Mouse (Mus musculus) heart, embryonic 15.5 days (tissue): ENCODE measurements around the gene Clec1a. TPM values are rescaled to one million over a fixed set of nuclear protein-coding genes. Genes with fewer than 3 reads are reported as not detected.

Experiments used
- ATAC-seq: fragments of 200-750 bp; cut with Nextera tagmentation; replicated peaks from 2 replicates; pipeline ENCODE4 v1.8.0; 2017; ENCODE audit warnings: low read depth, moderate TSS enrichment; ENCODE audit not compliant: insufficient number of reproducible peaks, insufficient read depth, low FRiP score
- H3K27ac ChIP-seq: fragments of 300-500 bp; sonication (generic); 2 replicates; pipeline ENCODE4 v1.5.1; 2015; ENCODE audit warnings: mild to moderate bottlenecking, inconsistent platforms
- H3K27me3 ChIP-seq: fragments of 300-500 bp; sonication (generic); 2 replicates; pipeline ENCODE4 v1.6.1; 2015; ENCODE audit warnings: inconsistent platforms
- H3K36me3 ChIP-seq: fragments of 300-500 bp; sonication (generic); 2 replicates; pipeline ENCODE4 v1.6.1; 2015; ENCODE audit warnings: mild to moderate bottlenecking, inconsistent platforms
- H3K4me1 ChIP-seq: fragments of 300-500 bp; sonication (generic); replicated peaks from 2 replicates; pipeline ENCODE4 v1.6.1; 2015; ENCODE audit warnings: inconsistent platforms
- H3K4me2 ChIP-seq: fragments of 300-500 bp; sonication (generic); 2 replicates; pipeline ENCODE4 v1.6.1; 2015; ENCODE audit warnings: inconsistent platforms, mild to moderate bottlenecking, moderate library complexity
- H3K4me3 ChIP-seq: fragments of 300-500 bp; sonication (generic); 2 replicates; pipeline ENCODE4 v1.5.1; 2015; ENCODE audit warnings: mild to moderate bottlenecking, inconsistent platforms
- H3K9ac ChIP-seq: fragments of 300-500 bp; sonication (generic); 2 replicates; pipeline ENCODE4 v1.6.1; 2015; ENCODE audit warnings: mild to moderate bottlenecking, inconsistent platforms
- H3K9me3 ChIP-seq: fragments of 300-500 bp; sonication (generic); replicated peaks from 2 replicates; pipeline ENCODE4 v1.6.1; 2016; ENCODE audit warnings: inconsistent platforms
- WGBS: fragments of 180-500 bp; shearing (Covaris S2); methylation state at CpG from one replicate; pipeline ENCODE4 v1.1.7; 2015; ENCODE audit warnings: mixed read lengths; 5-methylcytosine and 5-hydroxymethylcytosine counted together
- polyA plus RNA-seq: library from polyadenylated mRNA; unstranded; fragments of >200 nt; fragmentation: Nextera tagmentation; extraction: Ambion mirVana; gene quantifications from 2 replicates; pipeline ENCODE4 v1.2.1, GENCODE M21; 2015

Gene Clec1a
- polyA plus RNA-seq, 1 experiment from 2014 or later, result 6.3 TPM

DNA sequence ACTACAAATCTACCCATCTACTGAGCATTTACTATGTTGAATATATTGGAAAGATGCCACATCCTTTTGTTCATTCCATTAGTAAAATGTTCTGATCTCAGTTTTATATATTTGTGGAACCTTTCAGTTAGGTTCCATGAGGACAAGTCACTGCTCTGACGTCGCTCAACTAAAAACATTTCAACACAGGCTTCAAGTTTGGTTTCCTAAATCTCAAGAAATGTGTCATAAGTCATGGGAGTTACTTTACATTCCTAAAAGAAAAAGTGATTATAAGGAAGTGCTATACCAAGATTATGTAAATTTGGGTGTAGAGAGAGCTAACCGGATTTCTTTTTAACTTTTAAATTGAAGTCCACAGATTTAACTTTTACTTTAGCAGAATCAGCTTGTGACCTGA lies 15.8 kb downstream of the Clec1a start:
- Histone ChIP-seq H3K4me3 (no peak overlapping the region), H3K27me3 (no peaks in the 10 kb centered on the region), H3K4me1 (no peaks in the 10 kb centered on the region), H3K36me3 (no peaks in the 10 kb centered on the region), H3K27ac (no peak overlapping the region), H3K9me3 (no peaks in the 10 kb centered on the region), H3K9ac (no peak overlapping the region), H3K4me2 (no peak overlapping the region)
- no peak for ATAC-seq
- WGBS, result 73% methylated on average over 3 of the region's 3 CpGs

- H3K4me3 ChIP-seq, result no peak overlapping the region
- H3K9me3 ChIP-seq, result no peaks in the 10 kb centered on the region
- H3K9ac ChIP-seq, result no peak overlapping the region
- H3K27me3 ChIP-seq, result no peaks in the 10 kb centered on the region
- H3K4me2 ChIP-seq, result no peak overlapping the region
- WGBS, result 68% methylated on average over 5 of the region's 5 CpGs
- H3K4me1 ChIP-seq, result no peaks in the 10 kb centered on the region
- ATAC-seq, result no peak
- no peaks in the 10 kb centered on the region for H3K36me3 ChIP-seq
- no peak overlapping the region for H3K27ac ChIP-seq
Measured at GRCm38 (mm10) chr6:129434239-129434638, 17.6 kb downstream of the Clec1a start.

DNA sequence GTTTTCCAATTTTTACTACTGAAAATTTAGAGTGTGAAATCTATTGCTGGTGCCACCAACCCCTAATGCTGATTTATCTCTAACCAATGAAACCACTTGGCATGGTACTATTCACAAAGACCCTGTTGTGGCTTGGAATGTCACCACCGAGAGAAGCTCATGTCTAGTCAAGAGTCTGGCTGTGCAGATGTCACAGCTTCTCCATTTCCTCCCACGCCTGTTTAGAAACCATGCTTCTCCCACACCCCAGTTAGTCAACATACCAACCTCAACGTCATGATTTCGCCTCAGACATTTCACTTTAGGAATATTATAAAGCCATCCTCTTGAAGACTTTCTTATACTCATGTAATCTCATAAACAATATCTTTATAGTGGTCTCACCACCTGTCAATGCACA lies 24.5 kb downstream of the Clec1a start:
- no peak overlapping the region for H3K4me2 ChIP-seq
- H3K9ac ChIP-seq, result no peak overlapping the region
- no peaks in the 10 kb centered on the region for H3K27me3 ChIP-seq
- no peak overlapping the region for H3K4me3 ChIP-seq
- H3K36me3 ChIP-seq, result no peaks in the 10 kb centered on the region
- no peaks in the 10 kb centered on the region for H3K9me3 ChIP-seq
- H3K4me1 ChIP-seq, result peaks cover 14% of the 10 kb centered on the region
- ATAC-seq, result no peak
- 71% methylated on average over 4 of the region's 4 CpGs for WGBS
- H3K27ac ChIP-seq, result no peak overlapping the region

GRCm38 (mm10) chr6:129425812-129426211 lies 26.0 kb downstream of the Clec1a start:
- WGBS, result 32% methylated on average over 5 of the region's 5 CpGs
- no peaks in the 10 kb centered on the region for H3K27me3 ChIP-seq
- peaks cover 14% of the 10 kb centered on the region for H3K4me1 ChIP-seq
- ATAC-seq, result peak; percentile 83
- H3K36me3 ChIP-seq, result no peaks in the 10 kb centered on the region
- no peak overlapping the region for H3K4me2 ChIP-seq
- H3K4me3 ChIP-seq, result no peak overlapping the region
- no peak overlapping the region for H3K9ac ChIP-seq
- peak overlapping the region; percentile 65; the same call in 1 of the 2 replicates for H3K27ac ChIP-seq
- H3K9me3 ChIP-seq, result no peaks in the 10 kb centered on the region

GRCm38 (mm10) chr6:129425217-129425616 lies 26.6 kb downstream of the Clec1a start:
- ATAC-seq, result no peak
- 53% methylated on average over 5 of the region's 5 CpGs for WGBS
- no peaks in the 10 kb centered on the region for H3K27me3 ChIP-seq
- H3K9me3 ChIP-seq, result no peaks in the 10 kb centered on the region
- peak overlapping the region; percentile 72 for H3K27ac ChIP-seq
- no peak overlapping the region for H3K9ac ChIP-seq
- peaks cover 14% of the 10 kb centered on the region for H3K4me1 ChIP-seq
- no peaks in the 10 kb centered on the region for H3K36me3 ChIP-seq
- H3K4me3 ChIP-seq, result no peak overlapping the region
- no peak overlapping the region for H3K4me2 ChIP-seq

GRCm38 (mm10) chr6:129423734-129424072 lies 28.1 kb downstream of the Clec1a start:
- Histone ChIP-seq H3K27me3 (no peaks in the 10 kb centered on the region), H3K4me1 (peaks cover 14% of the 10 kb centered on the region), H3K36me3 (no peaks in the 10 kb centered on the region), H3K9me3 (no peaks in the 10 kb centered on the region), H3K4me3 (no peak overlapping the region), H3K27ac (peak overlapping the region; percentile 37; the same call in 1 of the 2 replicates), H3K4me2 (peak overlapping the region; percentile 30), H3K9ac (no peak overlapping the region)
- peak; percentile 69 for ATAC-seq
- 11% methylated on average over 1 of the region's 1 CpGs for WGBS

- H3K4me3 ChIP-seq, result no peak overlapping the region
- 46% methylated on average over 4 of the region's 4 CpGs for WGBS
- H3K9me3 ChIP-seq, result no peaks in the 10 kb centered on the region
- H3K36me3 ChIP-seq, result no peaks in the 10 kb centered on the region
- peak; percentile 37; the same call in 1 of the 2 replicates for ATAC-seq
- H3K27ac ChIP-seq, result peak overlapping the region; percentile 27
- no peaks in the 10 kb centered on the region for H3K27me3 ChIP-seq
- no peak overlapping the region for H3K9ac ChIP-seq
- H3K4me1 ChIP-seq, result peaks cover 14% of the 10 kb centered on the region
- H3K4me2 ChIP-seq, result peak overlapping the region; percentile 30
Measured at GRCm38 (mm10) chr6:129423040-129423733, 28.6 kb downstream of the Clec1a start.

DNA sequence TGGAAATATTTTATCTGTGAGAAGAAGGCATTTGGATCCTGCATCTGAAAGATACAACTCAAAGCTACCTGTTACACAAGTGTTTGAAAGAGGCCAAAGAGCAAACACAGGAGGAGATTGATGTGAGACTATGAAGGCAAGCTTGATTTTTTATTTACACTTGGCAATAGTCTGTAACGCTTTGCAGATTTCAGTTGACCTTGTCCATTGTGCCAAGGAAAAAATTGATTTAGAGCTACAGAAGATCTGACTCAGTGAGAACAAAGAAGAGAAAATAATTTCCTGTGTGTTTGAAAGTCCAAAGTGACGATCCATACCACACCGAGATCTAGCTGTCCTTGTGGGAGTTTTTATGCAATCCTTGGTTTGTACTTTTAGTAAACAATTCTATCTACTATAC lies 29.5 kb downstream of the Clec1a start:
- H3K4me2 ChIP-seq, result no peak overlapping the region
- H3K9me3 ChIP-seq, result no peaks in the 10 kb centered on the region
- H3K27ac ChIP-seq, result no peak overlapping the region
- no peak overlapping the region for H3K4me3 ChIP-seq
- H3K4me1 ChIP-seq, result peaks cover 14% of the 10 kb centered on the region
- no peak for ATAC-seq
- no peak overlapping the region for H3K9ac ChIP-seq
- no peaks in the 10 kb centered on the region for H3K36me3 ChIP-seq
- WGBS, result 71% methylated on average over 3 of the region's 3 CpGs
- H3K27me3 ChIP-seq, result no peaks in the 10 kb centered on the region

GRCm38 (mm10) chr6:129414177-129414576 lies 37.6 kb downstream of the Clec1a start:
- Histone ChIP-seq H3K36me3 (no peaks in the 10 kb centered on the region), H3K27ac (no peak overlapping the region), H3K4me3 (no peak overlapping the region), H3K27me3 (no peaks in the 10 kb centered on the region), H3K9ac (no peak overlapping the region), H3K4me1 (no peaks in the 10 kb centered on the region), H3K4me2 (no peak overlapping the region), H3K9me3 (no peaks in the 10 kb centered on the region)
- no peak for ATAC-seq
- 84% methylated on average over 1 of the region's 1 CpGs for WGBS

GRCm38 (mm10) chr6:129408562-129408961 lies 43.2 kb downstream of the Clec1a start, which contains the start of gene Clec9a:
Gene Clec9a, plus strand, starts transcription at chr6:129408862.
- no peak within 1 kb of the TSS for H3K9ac ChIP-seq
- ATAC-seq, result no peak
- no peak within 1 kb of the TSS for H3K4me3 ChIP-seq
- H3K27me3 ChIP-seq, result no peaks in the 10 kb centered on the region
- H3K27ac ChIP-seq, result no peak within 1 kb of the TSS
- H3K4me2 ChIP-seq, result no peak within 1 kb of the TSS
- no peaks in the 10 kb centered on the region for H3K4me1 ChIP-seq
- 77% methylated on average over 2 of the region's 2 CpGs for WGBS
- H3K36me3 ChIP-seq, result no peaks in the 10 kb centered on the region
- H3K9me3 ChIP-seq, result no peaks in the 10 kb centered on the region

GRCm38 (mm10) chr6:129407324-129407723 lies 44.5 kb downstream of the Clec1a start:
- H3K4me2 ChIP-seq, result no peak overlapping the region
- H3K4me1 ChIP-seq, result no peaks in the 10 kb centered on the region
- H3K9me3 ChIP-seq, result no peaks in the 10 kb centered on the region
- H3K36me3 ChIP-seq, result no peaks in the 10 kb centered on the region
- no peak overlapping the region for H3K4me3 ChIP-seq
- no peak overlapping the region for H3K9ac ChIP-seq
- no peaks in the 10 kb centered on the region for H3K27me3 ChIP-seq
- ATAC-seq, result no peak; the same call in 1 of the 2 replicates
- peak overlapping the region; percentile 37 for H3K27ac ChIP-seq
- WGBS, result 36% methylated on average over 2 of the region's 2 CpGs

DNA sequence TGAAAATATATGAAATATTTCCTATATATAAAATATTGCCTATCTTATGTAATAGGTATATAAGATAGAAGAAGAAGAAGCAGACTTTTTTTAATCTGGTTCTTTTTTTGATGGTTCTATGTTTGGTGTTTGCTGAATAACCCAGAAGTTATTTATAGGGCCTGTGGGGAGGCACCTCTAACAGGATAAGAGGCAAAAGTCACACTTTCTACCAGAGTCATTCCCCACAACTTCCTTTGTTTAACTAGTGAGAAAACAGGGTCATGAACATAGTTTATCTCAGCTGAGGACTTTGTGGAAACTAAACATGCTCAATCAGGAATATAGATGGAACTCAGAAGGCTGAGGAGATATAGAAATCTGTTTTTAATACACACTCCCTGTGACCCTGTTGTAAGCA lies 45.8 kb downstream of the Clec1a start:
- H3K27me3 ChIP-seq, result no peaks in the 10 kb centered on the region
- H3K4me2 ChIP-seq, result no peak overlapping the region
- H3K27ac ChIP-seq, result peak overlapping the region; percentile 37; the same call in 1 of the 2 replicates
- ATAC-seq, result no peak
- H3K9me3 ChIP-seq, result no peaks in the 10 kb centered on the region
- no peak overlapping the region for H3K9ac ChIP-seq
- H3K4me1 ChIP-seq, result no peaks in the 10 kb centered on the region
- no peak overlapping the region for H3K4me3 ChIP-seq
- no peaks in the 10 kb centered on the region for H3K36me3 ChIP-seq
